Mouse (Mus musculus): ENCODE data around the gene Ptch2.

The Ptch2 gene

GRCm38 (mm10) chr4:117131198-117131597, 35.3 kb downstream of the Ptch2 start:
- no peak for DNase-seq

GRCm38 (mm10) chr4:117131890-117132793, 36.3 kb downstream of the Ptch2 start:
- DNase-seq: no peak

- DNase-seq: no peak
These were observed 36.9 kb downstream of the Ptch2 start for GRCm38 (mm10) chr4:117132794-117133143.

- no peak for DNase-seq
These were observed 37.5 kb downstream of the Ptch2 start for GRCm38 (mm10) chr4:117133366-117133796.

GRCm38 (mm10) chr4:117133817-117134600, 38.1 kb downstream of the Ptch2 start, which contains the start of gene Plk3:
Plk3 (minus strand) TSS chr4:117133963.
- DNase-seq: peak; percentile 98

- no peak for DNase-seq
These were observed 38.7 kb downstream of the Ptch2 start for GRCm38 (mm10) chr4:117134601-117134995.

- DNase-seq: peak; percentile 74
These were observed 40.2 kb downstream of the Ptch2 start for GRCm38 (mm10) chr4:117136034-117136433.

GRCm38 (mm10) chr4:117138295-117139216, 42.7 kb downstream of the Ptch2 start:
- DNase-seq: no peak

GRCm38 (mm10) chr4:117139217-117139612, 43.3 kb downstream of the Ptch2 start:
- peak; percentile 68 for DNase-seq

- no peak for DNase-seq
These were observed 44.7 kb downstream of the Ptch2 start for GRCm38 (mm10) chr4:117140613-117141012.

- no peak for DNase-seq
These were observed 47.1 kb downstream of the Ptch2 start for GRCm38 (mm10) chr4:117143023-117143422.

GRCm38 (mm10) chr4:117145248-117145647, 49.4 kb downstream of the Ptch2 start:
- DNase-seq: no peak

- peak; percentile 93 for DNase-seq
These were observed 50.3 kb downstream of the Ptch2 start for GRCm38 (mm10) chr4:117146176-117146575.

GRCm38 (mm10) chr4:117148047-117148713, 52.3 kb downstream of the Ptch2 start:
- DNase-seq: no peak

GRCm38 (mm10) chr4:117148815-117149214, 52.9 kb downstream of the Ptch2 start:
- no peak for DNase-seq

GRCm38 (mm10) chr4:117149291-117150211, 53.7 kb downstream of the Ptch2 start:
- no peak for DNase-seq

GRCm38 (mm10) chr4:117150212-117150733, 54.4 kb downstream of the Ptch2 start:
- DNase-seq: no peak

GRCm38 (mm10) chr4:117151416-117151815, 55.5 kb downstream of the Ptch2 start:
- DNase-seq: no peak

GRCm38 (mm10) chr4:117152714-117153113, 56.8 kb downstream of the Ptch2 start:
- DNase-seq: peak; percentile 41

GRCm38 (mm10) chr4:117155020-117155791, 59.3 kb downstream of the Ptch2 start:
- DNase-seq: no peak

Data from liver (tissue).